Mouse (Mus musculus): ENCODE measurements around the gene Fam90a1a. TPM values are rescaled to one million over a fixed set of nuclear protein-coding genes. Genes with fewer than 3 reads are reported as not detected.

Fam90a1a gene
- polyA plus RNA-seq, 1 experiment from 2014 or later, result not detected

Other genes starting within 250 kb of the Fam90a1a start
- gene Defa24, start 224.2 kb upstream of the Fam90a1a start, polyA plus RNA-seq (2015; fragmentation: Nextera tagmentation; extraction: Ambion mirVana), result not detected in 2 replicates
- gene Defb50, start 135.2 kb upstream of the Fam90a1a start, polyA plus RNA-seq (2015; fragmentation: Nextera tagmentation; extraction: Ambion mirVana), result not detected in 2 replicates
- not detected in 2 replicates for gene Defb2, start 118.8 kb upstream of the Fam90a1a start, polyA plus RNA-seq (2015; fragmentation: Nextera tagmentation; extraction: Ambion mirVana)
- not detected in 2 replicates for gene Defb10, start 99.8 kb upstream of the Fam90a1a start, polyA plus RNA-seq (2015; fragmentation: Nextera tagmentation; extraction: Ambion mirVana)
- gene Defb9, start 73.3 kb upstream of the Fam90a1a start, polyA plus RNA-seq (2015; fragmentation: Nextera tagmentation; extraction: Ambion mirVana), result not detected in 2 replicates
- gene Defb11, start 52.3 kb upstream of the Fam90a1a start, polyA plus RNA-seq (2015; fragmentation: Nextera tagmentation; extraction: Ambion mirVana), result not detected in 2 replicates
- not detected in 2 replicates for gene Defb15, start 26.0 kb upstream of the Fam90a1a start, polyA plus RNA-seq (2015; fragmentation: Nextera tagmentation; extraction: Ambion mirVana)
- gene Defb35, start 20.4 kb upstream of the Fam90a1a start, polyA plus RNA-seq (2015; fragmentation: Nextera tagmentation; extraction: Ambion mirVana), result not detected in 2 replicates
- gene Defb13, start 12.0 kb upstream of the Fam90a1a start, polyA plus RNA-seq (2015; fragmentation: Nextera tagmentation; extraction: Ambion mirVana), result not detected in 2 replicates
- not detected in 2 replicates for gene Ccdc70, start 11.1 kb downstream of the Fam90a1a start, polyA plus RNA-seq (2015; fragmentation: Nextera tagmentation; extraction: Ambion mirVana)
- gene Atp7b, start 101.6 kb downstream of the Fam90a1a start, polyA plus RNA-seq (2015; fragmentation: Nextera tagmentation; extraction: Ambion mirVana), result 11.6 and 12.3 TPM in 2 replicates
- gene Alg11, start 102.0 kb downstream of the Fam90a1a start, polyA plus RNA-seq (2015; fragmentation: Nextera tagmentation; extraction: Ambion mirVana), result 9.2 and 9.3 TPM in 2 replicates
- gene Nek5, start 166.3 kb downstream of the Fam90a1a start, polyA plus RNA-seq (2015; fragmentation: Nextera tagmentation; extraction: Ambion mirVana), result 0.08 TPM in 2 replicates
- 1.4 and 1.5 TPM in 2 replicates for gene Nek3, start 207.7 kb downstream of the Fam90a1a start, polyA plus RNA-seq (2015; fragmentation: Nextera tagmentation; extraction: Ambion mirVana)
- gene Ckap2, start 227.1 kb downstream of the Fam90a1a start, polyA plus RNA-seq (2015; fragmentation: Nextera tagmentation; extraction: Ambion mirVana), result 20.1 and 21.5 TPM in 2 replicates
- 7.0 and 7.6 TPM in 2 replicates for gene Vps36, start 234.1 kb downstream of the Fam90a1a start, polyA plus RNA-seq (2015; fragmentation: Nextera tagmentation; extraction: Ambion mirVana)